Mouse (Mus musculus) liver, adult 2 months (tissue): ENCODE data around the gene Mycl. TPM values are rescaled to one million over a fixed set of nuclear protein-coding genes. Genes with fewer than 3 reads are reported as not detected.

Experiments
- DNase-seq: peaks from one replicate; pipeline ENCODE4 v3.0.0-alpha.2; 2011; ENCODE audit warnings: low read depth, low spot score; ENCODE audit errors: extremely low read depth
- H3K27ac ChIP-seq: fragments of 200-500 bp; replicated peaks from 2 replicates; pipeline ENCODE4 v1.5.1; 2012; ENCODE audit warnings: low read depth, mild to moderate bottlenecking, control low read depth, inconsistent platforms, low read length; ENCODE audit not compliant: insufficient read depth
- H3K27me3 ChIP-seq: fragments of 200-500 bp; 2 replicates; pipeline ENCODE4 v1.6.1; 2012; ENCODE audit warnings: mild to moderate bottlenecking, moderate library complexity, low read length, inconsistent platforms; ENCODE audit not compliant: control insufficient read depth, insufficient read depth
- H3K36me3 ChIP-seq: fragments of 200-500 bp; 2 replicates; pipeline ENCODE4 v1.6.1; 2012; ENCODE audit warnings: low read length, inconsistent platforms; ENCODE audit not compliant: control insufficient read depth, insufficient read depth
- H3K4me1 ChIP-seq: fragments of 200-500 bp; 2 replicates; pipeline ENCODE4 v1.6.1; 2011; ENCODE audit warnings: low read length; ENCODE audit not compliant: control insufficient read depth, insufficient read depth
- H3K4me3 ChIP-seq: fragments of 200-500 bp; 2 replicates; pipeline ENCODE4 v1.5.1; 2011; ENCODE audit warnings: low read depth, mild to moderate bottlenecking, control low read depth, low read length, moderate library complexity; ENCODE audit not compliant: insufficient read depth
- H3K79me2 ChIP-seq: fragments of 200-500 bp; 2 replicates; pipeline ENCODE4 v1.6.1; 2012; ENCODE audit warnings: inconsistent platforms, mild to moderate bottlenecking, low read length, moderate library complexity; ENCODE audit not compliant: control insufficient read depth, insufficient read depth
- H3K9ac ChIP-seq: fragments of 200-500 bp; 2 replicates; pipeline ENCODE4 v1.6.1; 2012; ENCODE audit warnings: low read depth, mild to moderate bottlenecking, control low read depth, inconsistent platforms, low read length
- CTCF ChIP-seq: fragments of 200-500 bp; IDR thresholded peaks from 2 replicates; pipeline ENCODE4 v1.5.1; 2011; ENCODE audit warnings: low read depth, low read length, control low read depth
- POLR2A ChIP-seq: fragments of 200-500 bp; IDR thresholded peaks from 2 replicates; pipeline ENCODE4 v1.6.1; 2011; ENCODE audit warnings: low read length, control low read depth; ENCODE audit not compliant: insufficient read depth; ENCODE audit errors: extremely low read depth
- WGBS: fragments of 180-500 bp; shearing (Covaris S2); methylation state at CpG from one replicate; pipeline ENCODE4 v1.1.7; 2018; 5-methylcytosine and 5-hydroxymethylcytosine counted together
- polyA plus RNA-seq: library from polyadenylated mRNA; depleted of rRNA; stranded (reverse); fragments of >200 nt; gene quantifications from 2 replicates; pipeline ENCODE4 v1.2.3, GENCODE M21; 2012
- total RNA-seq: library from RNA; depleted of rRNA; stranded (reverse); fragments of >200 nt; gene quantifications from 2 replicates; pipeline ENCODE4 v1.2.3, GENCODE M21; 2014

Mycl gene
- total and polyA plus RNA-seq, 2 experiments = 3.3 to 7.0 TPM

GRCm38 (mm10) chr4:122991177-122991576 lies 4.3 kb upstream of the Mycl start:
- Histone ChIP-seq H3K79me2 (no peaks in the 10 kb centered on the region), H3K27ac (no peak overlapping the region), H3K27me3 (0 out of 2 replicates have a peak, but pooled peaks cover 3% of the 10 kb centered on the region), H3K4me3 (no peak overlapping the region), H3K36me3 (no peaks in the 10 kb centered on the region), H3K4me1 (no peaks in the 10 kb centered on the region), H3K9ac (no peak overlapping the region)
- WGBS = 71% methylated on average over 1 of the region's 1 CpGs
- DNase-seq = no peak
- TF ChIP-seq CTCF = no peak
- TF ChIP-seq POLR2A = no peak

GRCm38 (mm10) chr4:122992276-122992675 lies 3.2 kb upstream of the Mycl start:
- no peak overlapping the region for H3K9ac ChIP-seq
- H3K4me3 ChIP-seq = no peak overlapping the region
- no peaks in the 10 kb centered on the region for H3K36me3 ChIP-seq
- H3K27me3 ChIP-seq = no peaks in the 10 kb centered on the region
- H3K4me1 ChIP-seq = peaks cover 4% of the 10 kb centered on the region; the same call in 1 of the 2 replicates
- DNase-seq = no peak
- H3K79me2 ChIP-seq = 0 out of 2 replicates have a peak, but pooled peaks cover 2% of the 10 kb centered on the region
- no peak overlapping the region for H3K27ac ChIP-seq
- 27% methylated on average over 3 of the region's 3 CpGs for WGBS
- TF ChIP-seq CTCF (no peak), POLR2A (no peak)

GRCm38 (mm10) chr4:122996221-122996617 lies 767 bp downstream of the Mycl start:
- 0% methylated on average over 32 of the region's 32 CpGs for WGBS
- H3K4me1 ChIP-seq = peaks cover 16% of the 10 kb centered on the region
- peak overlapping the region; percentile 84 for H3K27ac ChIP-seq
- peak overlapping the region; percentile 98 for H3K9ac ChIP-seq
- H3K27me3 ChIP-seq = no peaks in the 10 kb centered on the region
- 0 out of 2 replicates have a peak, but pooled peaks cover 2% of the 10 kb centered on the region for H3K79me2 ChIP-seq
- no peaks in the 10 kb centered on the region for H3K36me3 ChIP-seq
- no peak for DNase-seq
- TF ChIP-seq CTCF (no peak), POLR2A (no peak)
- H3K4me3 ChIP-seq = peak overlapping the region; percentile 94

- H3K27me3 ChIP-seq = no peaks in the 10 kb centered on the region
- no peaks in the 10 kb centered on the region for H3K36me3 ChIP-seq
- 0 out of 2 replicates have a peak, but pooled peaks have one; percentile 2 for TF ChIP-seq CTCF
- TF ChIP-seq POLR2A = no peak
- WGBS = under 1% methylated on average over 47 of the region's 47 CpGs
- H3K4me3 ChIP-seq = peak overlapping the region; percentile 94
- peak overlapping the region; percentile 84 for H3K27ac ChIP-seq
- peak overlapping the region; percentile 98 for H3K9ac ChIP-seq
- peaks cover 18% of the 10 kb centered on the region for H3K4me1 ChIP-seq
- 0 out of 2 replicates have a peak, but pooled peaks cover 2% of the 10 kb centered on the region for H3K79me2 ChIP-seq
- DNase-seq = no peak
Measured at GRCm38 (mm10) chr4:122996618-122997381, 1.3 kb downstream of the Mycl start.

GRCm38 (mm10) chr4:122998537-122999262 lies 3.2 kb downstream of the Mycl start:
- peaks cover 18% of the 10 kb centered on the region for H3K4me1 ChIP-seq
- no peaks in the 10 kb centered on the region for H3K36me3 ChIP-seq
- no peak for TF ChIP-seq POLR2A
- TF ChIP-seq CTCF = no peak
- H3K9ac ChIP-seq = peak overlapping the region; percentile 64
- peak; percentile 88 for DNase-seq
- H3K27me3 ChIP-seq = no peaks in the 10 kb centered on the region
- peak overlapping the region; percentile 90 for H3K27ac ChIP-seq
- H3K79me2 ChIP-seq = 0 out of 2 replicates have a peak, but pooled peaks cover 2% of the 10 kb centered on the region
- H3K4me3 ChIP-seq = peak overlapping the region; percentile 45
- WGBS = 11% methylated on average over 12 of the region's 12 CpGs
